Mouse (Mus musculus): ENCODE results near the gene Ovol2.

Ovol2 gene

DNA sequence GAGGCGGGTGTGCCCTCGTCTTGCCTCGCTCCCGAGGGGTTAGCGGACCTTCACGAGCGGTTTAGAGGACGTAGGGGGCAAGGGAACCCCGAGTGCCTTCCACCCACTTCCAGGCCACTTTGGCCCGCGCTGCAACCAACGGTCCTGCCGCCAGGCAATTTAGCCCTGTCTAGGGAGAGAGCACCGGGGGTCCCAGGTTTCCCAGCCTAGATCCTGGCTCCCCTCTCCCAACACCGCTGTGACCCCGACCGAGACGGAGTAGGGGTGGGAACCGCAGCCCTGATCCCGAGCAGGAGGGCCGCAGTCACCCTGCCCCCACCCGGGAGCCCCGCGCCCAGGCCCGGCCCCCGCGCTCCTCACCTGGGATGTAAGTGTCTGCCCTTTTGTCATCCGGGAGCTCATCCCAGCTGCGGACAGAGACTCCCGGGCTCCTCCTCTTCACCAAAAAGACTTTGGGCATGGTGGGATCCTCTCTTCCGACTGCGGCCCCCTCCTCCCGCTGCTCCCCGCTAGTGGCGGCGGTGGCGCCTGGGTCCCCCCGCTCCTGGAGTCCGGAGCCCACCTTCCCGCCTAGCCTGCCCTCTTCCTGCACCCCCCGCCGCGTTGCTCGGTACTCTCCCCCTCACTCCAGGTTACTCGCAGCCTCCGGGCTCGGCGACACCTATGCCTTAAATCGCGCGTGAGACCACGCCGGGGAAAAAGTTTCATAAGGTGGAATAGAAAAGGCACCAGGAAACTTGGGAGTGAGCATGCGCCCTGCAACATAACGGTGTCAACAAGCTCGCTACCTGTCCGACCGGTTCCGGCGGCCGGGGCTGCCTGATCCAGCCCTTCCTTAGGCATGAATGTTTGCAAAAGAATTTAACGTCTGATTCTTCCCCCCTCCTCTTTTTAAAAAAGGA is at the start of gene Ovol2:
Gene Ovol2, minus strand, starts transcription at position 746 of the 902 bp plus-strand sequence.
- in situ Hi-C loops (cut with MboI, MseI), result loop anchor here in 1 of 2 experiments (10.0 kb wide), 1 partner anchor 797 kb away; no protein-coding TSS in a partner anchor

- in situ Hi-C loops (cut with MboI, MseI), result no loop called here
Observed at GRCm38 (mm10) chr2:144381741-144382140, 49.8 kb upstream of the Ovol2 start.

DNA sequence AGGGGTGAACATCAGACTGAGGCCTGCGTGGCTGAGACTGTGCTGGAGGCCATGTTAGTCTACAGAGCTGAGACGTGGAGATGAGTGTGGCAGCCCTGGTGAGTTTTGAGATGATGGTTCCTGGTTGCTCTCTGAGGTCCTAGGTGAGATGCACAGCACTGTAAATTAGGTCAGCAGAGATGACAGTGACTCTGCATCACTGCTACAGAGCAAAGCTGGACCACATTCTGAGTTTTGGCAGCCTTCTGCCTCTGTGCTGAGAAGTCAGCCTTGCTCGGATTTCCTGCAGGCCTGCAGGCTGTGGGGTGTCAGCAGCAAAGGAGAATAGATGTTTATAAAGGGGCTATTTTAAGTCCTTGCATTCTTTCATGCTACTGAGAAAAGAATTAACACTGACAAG is 49.3 kb upstream of the Ovol2 start:
- in situ Hi-C loops (cut with MboI, MseI), result no loop called here

GRCm38 (mm10) chr2:144375063-144375703 is 43.2 kb upstream of the Ovol2 start:
- in situ Hi-C loops (cut with MboI, MseI), result no loop called here

DNA sequence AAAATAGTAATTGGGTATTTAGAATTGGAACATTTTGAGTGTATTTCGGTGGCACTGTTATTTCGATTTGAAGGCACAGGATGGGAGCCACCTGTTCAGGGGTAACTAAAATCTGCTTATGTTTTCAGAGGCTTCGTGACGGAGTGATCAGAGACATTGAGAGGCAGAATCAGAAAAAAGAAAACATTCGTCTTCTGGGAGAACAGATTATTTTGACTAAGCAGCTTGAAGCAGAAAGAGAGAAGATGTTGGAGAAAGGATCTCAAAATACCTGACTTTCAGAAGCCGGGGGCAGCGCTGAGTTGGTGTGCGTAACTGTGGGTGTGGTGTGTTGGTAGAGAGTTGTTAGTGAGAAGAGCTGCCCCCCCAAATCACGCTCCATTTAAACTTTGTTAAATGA is 41.1 kb upstream of the Ovol2 start:
- in situ Hi-C loops (cut with MboI, MseI), result no loop called here

GRCm38 (mm10) chr2:144371566-144371965 is 39.6 kb upstream of the Ovol2 start:
- in situ Hi-C loops (cut with MboI, MseI), result no loop called here

GRCm38 (mm10) chr2:144369511-144369910 is 37.6 kb upstream of the Ovol2 start:
- in situ Hi-C loops (cut with MboI, MseI), result no loop called here

- in situ Hi-C loops (cut with MboI, MseI), result no loop called here
Observed at GRCm38 (mm10) chr2:144369020-144369421, 37.1 kb upstream of the Ovol2 start.

DNA sequence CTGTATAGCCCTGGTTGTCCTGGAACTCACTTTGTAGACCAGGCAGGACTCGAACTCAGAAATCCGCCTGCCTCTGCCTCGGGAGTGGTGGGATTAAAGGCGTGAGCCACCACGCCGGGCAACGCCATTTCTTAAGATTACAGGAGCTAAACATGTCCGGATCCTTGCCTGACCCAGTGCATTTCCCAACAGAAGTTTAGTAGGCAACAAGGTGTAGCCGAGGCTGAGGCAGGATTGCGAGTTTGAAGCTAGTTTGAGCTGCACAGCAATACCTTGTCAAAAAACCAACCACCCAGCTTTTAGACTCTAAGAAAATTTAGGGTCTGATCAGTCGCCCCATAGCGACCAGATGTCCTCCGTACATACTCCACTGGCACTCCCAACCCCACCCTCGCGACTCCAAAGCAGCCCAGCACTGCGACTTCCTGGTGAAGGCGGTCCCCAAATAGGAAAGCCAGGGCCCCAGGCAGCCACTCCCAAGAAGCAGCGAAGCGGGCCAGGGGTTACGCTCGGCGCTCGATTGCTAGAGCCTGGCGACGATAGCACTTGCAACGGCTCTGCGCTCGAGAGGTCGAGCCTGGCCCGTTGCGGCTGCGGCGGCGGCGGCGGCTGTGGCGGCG is 36.6 kb upstream of the Ovol2 start, which contains the start of the genes Kat14 and Pet117:
Gene Kat14, plus strand, starts transcription at position 584 of the 620 bp plus-strand sequence.
Gene Pet117, plus strand, starts transcription at position 597 of the 620 bp plus-strand sequence.
- in situ Hi-C loops (cut with MboI, MseI), result no loop called here

GRCm38 (mm10) chr2:144352843-144353242 is 20.9 kb upstream of the Ovol2 start:
- in situ Hi-C loops (cut with MboI, MseI), result no loop called here

DNA sequence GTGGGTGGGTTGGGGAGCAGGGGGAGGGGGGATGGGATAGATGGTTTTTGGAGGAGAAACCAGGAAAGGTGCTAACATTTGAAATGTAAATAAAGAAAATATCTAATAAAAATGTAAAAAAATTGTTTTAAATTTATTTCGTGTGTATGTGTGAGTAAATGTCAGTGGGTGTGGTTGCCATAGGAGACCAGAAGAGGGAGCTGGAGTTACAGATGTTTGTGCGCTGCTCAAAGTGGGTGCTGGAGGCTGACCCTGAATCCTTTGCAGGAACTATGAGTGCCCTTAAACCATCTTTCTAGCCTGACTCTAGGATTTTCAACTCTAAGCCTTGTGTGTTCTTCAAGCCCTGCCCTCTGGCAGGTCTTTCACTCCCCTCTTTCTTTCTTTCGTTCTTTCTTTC is 16.6 kb upstream of the Ovol2 start:
- in situ Hi-C loops (cut with MboI, MseI), result no loop called here

GRCm38 (mm10) chr2:144343158-144343557 is 11.2 kb upstream of the Ovol2 start:
- in situ Hi-C loops (cut with MboI, MseI), result no loop called here

GRCm38 (mm10) chr2:144338149-144338548 is 6.2 kb upstream of the Ovol2 start:
- in situ Hi-C loops (cut with MboI, MseI), result loop anchor here in 1 of 2 experiments (10.0 kb wide), 1 partner anchor 803 kb away; no protein-coding TSS in a partner anchor

- in situ Hi-C loops (cut with MboI, MseI), result loop anchor here in 1 of 2 experiments (10.0 kb wide), 1 partner anchor 803 kb away; no protein-coding TSS in a partner anchor
Observed at GRCm38 (mm10) chr2:144337701-144338100, 5.8 kb upstream of the Ovol2 start.

GRCm38 (mm10) chr2:144337230-144337629 is 5.3 kb upstream of the Ovol2 start:
- in situ Hi-C loops (cut with MboI, MseI), result loop anchor here in 1 of 2 experiments (10.0 kb wide), 1 partner anchor 802 kb away; no protein-coding TSS in a partner anchor

DNA sequence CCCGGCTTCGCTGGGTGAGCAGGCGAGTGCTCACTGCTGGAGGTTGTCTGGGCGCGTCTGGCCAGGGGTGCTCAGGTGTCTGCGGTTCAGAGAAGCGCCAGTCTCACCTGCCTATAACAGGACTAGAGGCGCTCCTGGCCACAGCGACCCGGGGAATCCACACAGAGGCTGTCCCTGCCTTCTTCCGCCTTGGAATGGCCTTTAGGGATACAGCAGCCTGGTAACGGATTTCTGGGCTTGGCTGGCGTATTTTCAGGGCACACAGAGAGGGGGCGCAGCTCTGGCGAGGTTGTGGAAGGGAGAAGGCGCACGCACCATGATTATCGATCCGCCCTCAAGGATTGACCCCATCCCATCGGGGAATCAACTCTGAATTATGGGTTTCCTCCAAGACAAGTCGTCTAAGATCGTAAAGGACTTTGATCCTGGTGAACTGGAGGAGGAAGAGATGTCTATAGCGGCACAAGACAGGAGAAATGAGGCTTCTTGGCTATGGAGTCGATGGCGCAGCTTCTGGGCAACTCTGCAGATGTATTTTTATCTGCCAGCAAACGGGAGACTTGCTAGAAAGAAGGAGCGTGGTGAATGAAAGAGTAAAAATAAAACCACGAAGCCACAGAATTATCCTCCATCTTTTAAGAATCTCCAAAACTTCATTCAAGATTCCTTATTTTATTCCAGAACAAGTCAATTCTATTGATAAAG is 1.3 kb upstream of the Ovol2 start:
- in situ Hi-C loops (cut with MboI, MseI), result loop anchor here in 1 of 2 experiments (10.0 kb wide), 1 partner anchor 798 kb away; no protein-coding TSS in a partner anchor

GRCm38 (mm10) chr2:144332486-144332885 is 540 bp upstream of the Ovol2 start:
- in situ Hi-C loops (cut with MboI, MseI), result loop anchor here in 1 of 2 experiments (10.0 kb wide), 1 partner anchor 798 kb away; no protein-coding TSS in a partner anchor

GRCm38 (mm10) chr2:144330960-144331371 is 980 bp downstream of the Ovol2 start:
- in situ Hi-C loops (cut with MboI, MseI), result loop anchor here in 1 of 2 experiments (10.0 kb wide), 1 partner anchor 796 kb away; no protein-coding TSS in a partner anchor

GRCm38 (mm10) chr2:144330352-144330959 is 1.5 kb downstream of the Ovol2 start:
- in situ Hi-C loops (cut with MboI, MseI), result loop anchor here in 1 of 2 experiments (10.0 kb wide), 1 partner anchor 796 kb away; no protein-coding TSS in a partner anchor

DNA sequence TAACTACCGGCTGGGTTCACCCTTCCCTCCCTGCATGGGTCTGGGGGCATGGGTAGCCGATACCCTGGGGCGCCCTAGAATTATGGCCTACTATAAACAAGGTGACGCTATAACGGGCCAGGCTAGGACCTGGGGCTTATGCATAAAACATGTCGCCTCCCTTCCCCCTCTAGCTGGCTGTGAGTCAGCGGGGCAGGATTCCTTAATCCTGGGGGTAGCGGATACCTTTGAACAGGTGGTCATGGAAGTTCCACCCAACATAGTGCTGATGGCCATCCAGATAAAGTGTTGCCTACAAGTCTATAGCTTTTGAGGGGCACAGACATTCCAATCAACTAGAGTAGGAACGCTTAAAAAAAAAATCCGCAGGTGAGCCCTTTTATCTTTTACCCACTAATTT is 2.0 kb downstream of the Ovol2 start:
- in situ Hi-C loops (cut with MboI, MseI), result loop anchor here in 1 of 2 experiments (10.0 kb wide), 1 partner anchor 795 kb away; no protein-coding TSS in a partner anchor

Measured in T-helper 17 cell (primary cell).